Mouse (Mus musculus) right cerebral cortex, adult 18-20 months (tissue): ENCODE measurements around the gene Mmd2.
A peak's percentile ranks its signal among the peaks of the same experiment; 100 is the strongest.

Experiments
- DNase-seq: peaks from one replicate; pipeline ENCODE4 v3.0.0; 2022; ENCODE audit warnings: mixed read lengths

Gene Mmd2

DNA sequence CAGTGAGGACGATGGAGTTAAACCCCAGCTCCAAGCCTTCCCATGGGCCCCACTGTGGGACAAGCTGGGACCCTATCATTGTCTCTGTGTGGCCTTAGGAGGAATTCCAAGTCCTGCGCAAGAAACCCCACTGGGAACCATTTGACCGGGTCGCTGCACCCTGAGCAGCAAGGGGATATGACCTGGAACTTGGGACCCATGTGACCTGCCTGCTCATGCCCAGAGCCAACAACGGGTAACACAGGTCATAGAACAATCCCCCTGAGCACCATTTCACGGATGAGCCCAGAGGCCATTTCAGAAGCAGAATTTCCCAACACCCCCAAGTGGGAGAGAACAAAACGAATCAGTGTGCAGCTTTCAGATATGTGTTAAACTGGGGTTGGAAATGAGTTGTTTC, 4.2 kb downstream of the Mmd2 start:
- no peak for DNase-seq

DNA sequence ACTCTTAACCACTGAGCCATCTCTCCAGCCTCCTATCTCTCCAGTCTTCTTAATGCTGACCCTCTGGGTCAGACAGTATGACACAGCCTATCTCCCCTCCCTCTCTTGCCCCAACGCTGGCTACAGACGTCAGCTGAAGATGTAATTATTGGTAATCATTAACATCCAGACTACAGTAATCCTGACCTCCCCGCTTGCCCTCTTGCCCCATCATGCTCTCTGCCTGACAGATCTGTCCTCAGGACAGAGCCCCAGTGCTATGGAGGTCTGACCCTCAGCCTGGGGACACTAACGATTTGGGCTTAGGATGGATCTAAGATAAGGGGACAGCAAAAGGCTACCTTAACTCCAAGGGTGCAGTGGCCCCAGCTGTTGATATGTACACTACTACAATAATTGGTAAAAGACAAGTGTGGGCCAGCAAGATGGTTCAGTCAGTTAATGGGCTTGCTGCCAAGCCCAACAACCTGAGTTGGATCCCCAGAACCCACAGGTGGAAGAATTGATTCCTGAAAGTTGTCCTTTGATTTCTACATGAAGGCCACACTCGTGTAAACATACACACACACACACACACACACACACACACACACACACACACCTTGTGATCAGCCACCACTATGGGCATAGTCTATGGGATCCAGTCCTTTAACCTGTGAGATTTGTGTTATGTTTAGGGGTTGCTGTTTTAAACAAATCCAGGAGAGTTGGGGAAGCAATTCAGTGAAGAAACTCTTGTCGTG, 10.8 kb downstream of the Mmd2 start:
- no peak for DNase-seq

DNA sequence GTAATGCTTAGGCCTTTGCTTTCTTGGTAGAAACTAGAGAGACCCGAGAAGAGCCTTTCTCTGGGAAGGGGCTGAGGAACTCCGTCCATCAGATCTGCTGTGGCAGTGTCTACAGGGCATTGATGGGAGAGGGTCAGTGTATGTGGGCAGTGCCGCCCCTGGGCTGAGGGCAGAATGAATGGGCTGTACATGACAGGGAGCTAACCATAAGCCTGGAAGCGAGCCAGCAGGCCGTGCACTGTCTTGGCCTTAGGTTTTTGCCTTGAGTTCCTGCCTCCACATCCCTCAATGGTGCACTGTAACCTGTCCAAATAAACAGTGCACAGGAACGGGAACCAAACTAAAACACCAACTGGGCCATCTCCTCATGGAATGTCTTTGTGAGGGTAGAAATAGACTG, 11.9 kb downstream of the Mmd2 start:
- DNase-seq, result no peak

DNA sequence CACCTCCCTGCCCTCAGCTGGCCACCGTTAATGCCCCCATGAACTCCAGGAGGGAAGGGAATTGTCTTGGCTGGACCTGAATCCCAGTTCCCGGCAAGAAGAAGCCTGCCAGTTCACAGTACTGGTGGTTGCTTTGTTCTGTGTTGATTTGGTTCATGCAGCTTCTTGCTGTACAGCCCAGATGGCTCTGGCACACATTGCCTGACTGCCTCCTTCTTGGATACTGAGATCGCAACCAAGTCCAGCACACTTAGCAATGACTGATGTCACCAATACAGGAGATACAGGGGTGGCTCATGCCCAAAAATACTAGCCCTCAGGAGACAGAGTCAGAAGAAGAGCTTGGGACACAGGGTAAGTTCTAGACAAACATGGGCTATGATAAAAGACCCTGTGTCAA, 12.9 kb downstream of the Mmd2 start:
- no peak for DNase-seq

DNA sequence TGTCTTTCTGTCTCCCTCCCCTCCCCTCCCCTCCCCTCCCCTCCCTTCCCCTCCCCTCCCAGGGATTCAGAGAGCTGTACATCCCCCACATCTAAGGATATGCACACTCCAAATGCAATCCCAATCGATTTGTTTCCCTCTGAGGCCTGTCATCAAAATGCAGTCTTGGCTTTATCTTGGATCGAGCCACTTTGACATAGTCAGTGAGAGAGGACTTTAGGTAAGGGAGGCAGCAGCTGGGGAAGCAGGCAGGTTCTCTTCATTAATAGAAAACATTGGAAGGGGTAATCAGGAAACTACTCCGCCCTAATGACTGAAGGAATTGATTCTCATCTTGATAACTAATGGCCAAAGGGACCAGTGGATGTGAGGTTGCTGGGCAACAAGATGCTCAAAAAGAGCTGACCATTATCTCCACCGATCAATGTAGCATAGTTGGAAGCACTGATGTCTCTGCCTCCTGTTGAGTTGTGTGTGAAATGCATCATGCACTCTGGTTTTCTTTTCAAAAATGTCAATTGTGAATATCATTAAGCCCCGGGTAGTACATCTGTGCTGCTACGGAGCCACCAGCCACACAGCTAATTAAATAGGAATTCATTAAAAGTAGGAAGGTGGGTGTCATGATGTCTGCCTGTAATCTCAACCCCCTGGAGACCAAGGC, 17.5 kb downstream of the Mmd2 start:
- no peak for DNase-seq

DNA sequence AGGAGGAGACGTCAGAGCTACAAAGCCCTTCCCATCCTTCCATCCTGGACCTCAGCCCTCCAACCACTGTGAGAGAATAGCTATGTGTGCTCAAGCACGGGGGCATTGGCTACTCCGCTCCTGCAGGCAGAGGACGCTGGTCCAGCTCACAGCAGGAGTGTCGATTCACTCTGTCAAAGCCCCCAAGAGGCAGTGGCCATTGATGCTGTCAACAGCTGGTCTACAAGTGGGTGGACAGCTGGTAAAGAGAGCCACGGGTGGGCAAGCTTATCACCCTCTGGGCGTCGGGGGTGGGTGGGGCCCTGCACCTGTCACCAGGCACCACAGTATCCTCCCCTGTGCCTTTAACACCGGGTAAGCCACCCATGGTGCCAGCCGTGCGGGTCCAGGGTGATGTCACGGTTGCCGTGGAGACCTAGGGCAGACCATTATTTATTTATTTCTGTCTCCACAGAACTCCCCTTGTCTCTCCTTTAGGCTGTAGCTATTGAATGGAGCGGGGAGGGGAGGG, 24.9 kb downstream of the Mmd2 start:
- peak; percentile 49 for DNase-seq

DNA sequence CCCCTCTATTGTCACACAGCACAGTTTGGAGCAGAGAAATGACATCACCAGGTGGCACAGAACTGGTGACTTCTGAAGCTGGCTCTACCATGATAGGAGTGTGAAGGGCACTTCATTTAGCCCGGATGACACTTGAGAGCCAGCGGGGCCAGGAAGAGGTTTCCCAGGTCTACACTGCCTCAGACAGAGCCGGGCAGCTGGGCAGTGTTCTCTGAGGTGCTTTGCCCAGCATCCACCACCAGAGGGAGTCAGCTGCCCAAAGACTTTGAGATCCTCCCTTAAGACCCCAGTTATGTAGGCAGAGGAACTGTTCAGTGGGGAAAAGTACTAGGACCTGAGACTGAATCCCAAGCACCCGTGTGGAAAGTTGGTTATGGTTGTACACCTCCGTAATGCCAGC, 27.1 kb downstream of the Mmd2 start:
- peak; percentile 63 for DNase-seq

DNA sequence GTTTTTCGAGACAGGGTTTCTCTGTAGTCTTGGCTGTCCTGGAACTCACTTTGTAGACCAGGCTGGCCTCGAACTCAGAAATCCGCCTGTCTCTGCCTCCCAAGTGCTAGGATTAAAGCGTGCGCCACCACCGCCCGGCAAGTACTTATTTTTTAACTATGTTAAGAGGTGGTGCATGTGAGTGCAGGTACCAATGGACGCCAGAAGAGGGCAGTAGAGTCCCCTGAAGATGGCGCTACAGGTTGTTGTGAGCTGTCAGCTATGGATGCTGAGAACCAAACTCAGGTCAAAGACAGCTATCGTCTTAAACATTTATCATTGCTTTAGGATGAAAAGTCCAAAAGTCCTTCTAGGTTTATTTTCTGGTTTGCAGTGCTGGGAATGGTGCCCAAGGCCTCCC, 30.4 kb downstream of the Mmd2 start:
- DNase-seq, result no peak

DNA sequence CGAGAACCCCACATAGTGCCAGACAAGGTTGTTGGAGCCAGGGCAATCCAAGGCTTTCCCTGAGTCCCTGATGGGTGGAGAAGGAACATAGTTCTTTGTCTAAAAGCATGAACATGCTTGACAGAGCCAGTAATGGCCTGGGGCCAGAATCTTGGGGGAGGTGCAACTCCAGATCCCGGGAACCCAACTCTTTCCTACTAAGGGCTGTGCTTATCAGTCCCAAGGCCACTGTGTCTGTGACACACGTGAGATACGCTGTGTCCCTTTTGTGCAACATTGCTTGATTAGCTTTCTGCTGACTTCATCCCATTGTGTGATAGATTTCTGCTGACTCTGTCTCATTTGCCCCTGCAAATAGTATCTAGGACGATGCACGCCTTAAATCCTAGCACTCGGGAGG, 31.8 kb downstream of the Mmd2 start:
- DNase-seq, result no peak

DNA sequence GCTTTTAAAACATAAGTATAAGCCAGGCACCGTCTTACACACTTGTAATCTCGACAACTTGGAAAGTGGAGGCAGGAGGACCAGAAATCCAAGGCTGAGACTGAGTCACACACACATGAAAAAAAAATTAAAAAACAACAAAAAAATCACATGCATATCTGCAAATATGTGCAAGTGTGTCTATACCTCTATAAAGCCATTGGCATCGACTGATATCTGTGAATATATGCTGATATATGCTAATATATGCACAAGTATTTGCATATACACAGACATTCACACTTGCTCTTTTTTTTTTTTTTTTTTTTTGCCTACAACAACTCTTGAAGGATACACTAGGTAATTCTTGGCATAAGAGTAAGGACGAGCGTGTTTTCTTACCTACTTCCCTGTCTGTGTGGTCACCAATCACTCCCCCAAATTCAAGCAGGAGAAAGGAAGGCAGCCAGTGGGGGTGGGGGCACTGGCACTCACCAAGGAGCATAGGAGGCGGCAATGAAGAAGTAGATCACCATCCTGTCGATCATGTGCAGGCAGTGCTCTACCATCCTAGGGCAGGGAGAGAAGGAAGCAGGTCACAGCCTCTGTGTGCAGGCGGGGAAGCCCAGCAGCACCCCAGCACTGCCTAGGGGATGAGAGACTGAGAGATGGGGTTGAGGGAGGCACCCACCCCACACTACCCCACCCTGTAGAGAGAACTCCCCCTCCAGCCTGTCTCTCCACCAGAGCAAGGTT, 34.1 kb downstream of the Mmd2 start:
- DNase-seq, result no peak

DNA sequence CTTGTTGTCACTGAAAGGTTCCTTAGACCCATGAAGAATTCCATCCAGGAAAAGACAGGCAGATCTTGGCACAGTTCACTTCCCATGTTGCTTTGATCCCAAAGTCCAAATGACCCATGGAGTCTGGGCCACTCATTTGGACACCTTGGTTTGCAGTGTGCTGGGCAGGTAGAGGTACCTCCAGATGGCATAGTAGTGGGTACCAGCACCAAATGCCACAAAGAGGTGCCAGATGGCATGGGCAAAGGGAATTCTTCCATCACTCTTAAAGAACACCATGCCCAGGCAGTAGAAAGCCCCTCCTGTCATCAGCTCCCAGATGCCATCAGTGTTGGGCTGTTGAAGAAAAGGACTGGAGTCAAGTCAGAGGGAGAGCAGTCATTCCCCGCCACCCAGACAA, 44.0 kb downstream of the Mmd2 start:
- DNase-seq, result no peak

DNA sequence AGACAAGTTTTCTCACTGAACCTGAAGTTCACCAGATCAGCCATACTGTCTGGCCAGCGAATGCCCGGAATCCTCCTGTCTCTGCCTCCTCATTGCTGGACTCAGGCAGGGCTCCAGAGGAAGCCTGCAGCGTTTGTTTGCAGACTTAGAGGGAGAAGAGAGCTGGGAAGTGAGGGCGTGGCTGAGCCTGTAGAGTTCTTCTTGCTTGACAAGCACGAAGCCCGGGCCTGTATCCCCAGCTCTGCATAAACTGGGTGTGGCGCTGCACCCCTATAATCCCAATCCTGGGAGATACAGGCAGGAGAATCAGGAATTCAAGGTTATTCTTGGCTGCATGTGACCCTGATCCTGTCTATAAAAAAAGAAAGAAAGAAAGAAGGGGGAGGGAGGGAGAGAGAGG, 48.3 kb downstream of the Mmd2 start:
- DNase-seq, result no peak

DNA sequence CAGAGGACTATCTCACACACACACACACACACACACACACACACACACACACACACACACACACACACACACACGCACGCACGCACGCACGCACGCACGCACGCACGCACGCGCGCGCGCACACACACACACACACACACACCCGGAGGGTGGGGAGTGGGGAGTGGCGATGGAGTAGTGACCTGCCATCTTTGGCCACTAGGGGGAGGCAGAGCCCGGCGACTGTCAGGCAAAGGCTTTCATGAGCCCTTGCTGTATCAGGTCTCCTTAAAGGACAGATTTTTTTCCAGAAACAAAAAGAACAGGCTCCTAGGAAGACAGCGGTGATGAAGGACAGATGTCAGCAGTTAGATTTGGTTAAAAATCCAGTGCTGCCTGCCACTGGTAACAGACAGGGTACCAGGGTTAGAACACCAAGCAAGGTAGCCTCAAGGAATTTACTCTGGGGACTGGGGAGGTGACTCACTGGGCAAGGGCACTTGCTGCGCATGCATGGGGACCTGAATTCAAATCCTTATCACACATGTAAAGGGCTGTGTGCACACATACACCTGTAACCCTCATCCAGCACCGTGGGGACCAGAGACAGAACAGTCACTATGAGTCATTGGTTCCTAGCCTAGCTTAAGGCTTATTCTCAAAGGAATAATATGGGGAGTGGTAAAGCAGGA, 51.1 kb downstream of the Mmd2 start:
- peak; percentile 87 for DNase-seq

DNA sequence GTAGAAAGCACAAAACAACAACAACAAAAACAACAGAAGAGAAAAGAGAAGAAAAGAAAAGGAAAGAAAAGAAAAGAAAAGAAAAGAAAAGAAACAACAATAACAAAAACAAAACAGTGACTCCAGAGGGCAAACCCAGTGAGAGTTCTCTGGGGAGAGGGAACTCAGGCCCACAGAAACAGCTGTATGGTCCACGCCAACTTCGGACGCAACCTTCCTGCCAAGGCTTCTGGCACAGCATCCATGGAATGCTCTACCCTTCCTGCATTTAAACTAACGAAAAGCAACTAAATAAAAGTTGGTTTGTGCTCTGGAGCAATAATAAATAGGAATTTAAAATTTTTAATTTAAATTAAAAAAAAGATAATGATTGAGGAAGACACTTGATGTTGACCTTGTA, 51.9 kb downstream of the Mmd2 start:
- DNase-seq, result no peak

DNA sequence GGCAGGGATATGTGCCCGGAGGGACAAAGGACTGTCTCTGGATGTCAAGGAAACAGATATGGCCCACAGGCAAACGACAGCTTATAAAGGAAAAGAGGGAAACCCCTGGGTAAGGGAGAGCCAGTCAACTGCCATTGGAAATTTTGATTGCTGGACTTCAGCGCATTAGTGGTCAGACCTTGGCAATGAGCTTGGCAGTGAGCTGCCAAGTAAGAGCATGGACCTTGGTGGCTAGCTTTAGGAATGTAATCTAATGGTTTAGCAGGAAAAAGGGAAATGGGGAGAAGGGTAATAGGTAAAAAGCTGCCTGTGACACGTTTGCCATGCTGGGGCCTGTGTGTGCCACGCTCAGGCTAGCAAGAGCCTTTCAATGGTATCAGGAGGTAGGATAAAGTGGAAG, 52.7 kb downstream of the Mmd2 start:
- no peak for DNase-seq

DNA sequence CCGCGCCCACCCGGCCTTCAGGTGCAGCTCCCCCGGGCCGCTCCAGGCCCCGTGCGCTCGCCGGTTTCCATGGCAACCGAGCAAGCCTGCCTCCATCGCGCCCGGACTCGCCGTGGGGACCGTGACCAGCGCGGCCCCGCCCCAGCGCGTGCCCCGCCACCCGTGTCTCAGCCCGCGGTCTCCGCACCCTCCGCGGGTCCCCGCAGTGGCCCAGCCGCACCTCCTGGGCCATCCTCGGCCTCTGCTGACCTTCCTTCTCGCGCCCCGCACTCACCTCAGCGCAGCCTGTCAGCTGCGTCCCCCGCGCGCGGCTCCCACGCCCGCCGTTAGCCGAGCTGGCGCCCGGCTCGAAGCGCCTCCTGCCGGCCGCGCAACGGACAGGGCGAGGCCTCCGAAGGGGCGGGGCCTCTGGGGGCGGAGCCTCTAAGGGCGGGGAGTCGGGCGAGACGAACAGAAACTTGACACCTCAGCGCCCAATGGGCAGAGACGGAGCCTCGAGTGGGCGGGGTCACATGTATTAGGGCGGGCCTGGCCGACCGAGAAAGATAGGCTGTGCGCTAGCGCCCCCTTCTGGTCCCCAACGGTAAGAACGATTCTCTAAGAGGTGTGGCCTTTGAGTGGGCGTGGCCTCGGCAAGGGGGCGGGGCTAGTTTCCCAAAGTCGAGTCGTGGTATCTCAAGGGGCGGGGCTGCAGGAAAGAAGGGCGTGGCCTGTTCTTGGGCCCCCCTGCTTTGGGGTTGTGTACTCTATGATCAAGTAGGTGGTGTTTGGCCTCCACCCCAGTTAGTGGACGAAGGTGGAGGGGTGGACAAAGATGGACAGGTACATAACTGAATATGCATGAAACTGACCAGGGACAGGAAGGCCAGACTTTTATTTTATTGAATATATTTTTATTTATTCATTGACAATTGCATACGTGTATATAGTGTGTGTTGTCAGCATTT, 57.6 kb downstream of the Mmd2 start, which contains the start of gene Radil:
Gene Radil, minus strand, starts transcription at position 393 of the 947 bp plus-strand sequence.
- DNase-seq, result peak; percentile 99

DNA sequence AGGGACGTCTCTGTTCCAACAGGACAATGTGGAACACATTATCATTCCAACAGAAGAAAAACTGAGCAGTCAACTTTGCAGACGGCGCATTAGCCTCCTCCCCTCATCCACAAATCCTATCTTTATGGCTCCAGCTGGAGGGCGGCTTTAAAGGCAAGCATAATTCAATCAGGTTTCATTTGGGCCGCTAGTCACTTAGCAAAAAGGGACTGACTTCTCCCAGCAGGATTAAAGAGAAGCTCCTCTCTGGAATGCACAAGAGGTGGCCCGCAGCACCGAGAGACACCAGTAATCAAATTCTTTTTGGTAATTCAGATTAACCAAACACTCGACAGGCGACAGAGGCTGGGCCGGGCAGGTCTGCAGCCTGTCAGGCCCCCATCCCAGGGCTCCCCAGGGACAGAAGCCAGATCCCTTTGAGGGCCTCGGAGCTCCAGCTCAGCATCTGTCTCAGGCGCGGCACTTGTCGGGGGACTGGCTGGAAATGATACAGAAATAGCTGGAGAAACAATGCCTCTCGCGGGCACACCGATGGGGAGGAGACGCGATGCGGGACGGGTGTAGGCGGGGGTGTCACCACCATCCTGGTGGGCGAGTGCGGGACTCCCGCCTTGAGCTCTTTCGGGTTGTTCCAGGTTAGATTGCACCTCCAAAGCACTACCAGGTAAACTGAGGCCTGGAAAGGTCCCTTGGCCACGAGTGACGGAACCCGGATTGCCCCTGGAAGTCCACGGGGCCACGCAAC, 58.5 kb downstream of the Mmd2 start:
- peak; percentile 57 for DNase-seq

DNA sequence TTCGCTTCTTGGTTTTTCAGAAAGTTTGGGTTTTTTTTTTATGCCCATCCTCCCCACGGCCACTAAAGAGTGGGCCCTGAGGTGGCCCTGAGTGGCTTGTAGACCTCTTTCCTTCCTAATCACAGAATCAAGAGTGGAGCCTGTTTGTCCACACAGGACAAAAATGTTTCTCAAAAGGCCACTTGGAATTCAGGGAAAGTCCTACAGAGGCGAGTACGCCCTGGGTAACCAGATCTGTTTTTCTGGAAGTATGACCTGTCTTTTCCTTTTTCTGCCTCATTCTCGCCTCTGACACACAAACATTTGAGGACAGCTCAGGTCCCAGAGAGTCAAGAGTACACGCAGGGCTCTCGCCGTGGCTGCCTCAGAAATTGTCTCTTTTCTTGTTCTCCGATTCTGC, 59.2 kb downstream of the Mmd2 start:
- no peak for DNase-seq

DNA sequence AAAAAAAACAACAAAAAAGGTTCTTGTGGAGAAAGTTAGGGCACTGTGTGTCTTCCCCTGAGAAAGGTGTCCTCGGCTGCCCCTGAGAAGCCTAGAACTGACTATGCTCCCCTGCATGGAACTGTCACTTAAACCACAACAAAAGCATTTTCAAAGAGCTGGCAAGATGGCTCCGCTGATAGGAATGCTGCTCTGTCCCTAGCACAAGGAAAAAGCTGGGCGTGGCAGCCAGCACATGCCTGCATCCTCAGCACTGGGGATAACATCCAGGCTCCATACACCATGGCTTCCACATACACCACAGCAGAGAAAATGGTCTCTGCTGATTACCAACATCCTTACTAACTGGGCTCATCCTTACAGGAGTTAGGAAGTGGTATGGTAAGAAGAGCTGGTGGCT, 61.5 kb downstream of the Mmd2 start:
- no peak for DNase-seq

DNA sequence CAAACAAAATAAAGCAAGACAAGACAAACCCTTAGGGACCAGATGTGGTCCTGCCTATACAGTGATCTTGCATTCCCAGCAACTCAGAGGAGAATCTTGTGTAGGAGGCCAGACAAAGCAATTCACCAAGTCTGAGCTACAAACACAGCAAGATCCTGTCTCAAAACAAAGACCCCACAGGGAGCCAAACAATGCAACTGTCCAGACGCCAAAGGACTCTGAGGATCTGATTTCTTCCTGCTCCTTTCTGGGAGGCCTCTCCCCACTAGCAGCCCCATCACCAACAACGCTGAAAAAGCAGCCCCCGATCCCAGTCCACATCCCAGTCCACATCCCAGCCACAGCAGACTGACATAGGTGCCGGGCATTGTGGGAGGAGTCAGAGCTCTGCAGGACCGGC, 62.3 kb downstream of the Mmd2 start:
- no peak for DNase-seq
